Comparison of ENCODE assay signal across 8 mouse cellular contexts in genomic region chr8:70893656-70894384, GRCm38 (mm10). TPM values are rescaled to one million over a fixed set of nuclear protein-coding genes. Genes with fewer than 3 reads are reported as not detected.
DNase-seq lines count a peak whose midpoint lies in the region; ATAC-seq and TF ChIP-seq lines count a peak whose summit lies in the region.

No protein-coding gene starts in this region.

- H3K36me3 ChIP-seq in midbrain, embryonic 11.5 days (ENCODE audit: control insufficient read depth, insufficient read depth, low read length): peaks cover 17% of the 10 kb centered on the region
- H3K36me3 ChIP-seq in midbrain, embryonic 16.5 days (ENCODE audit: control insufficient read depth, insufficient read depth, low read length): peaks cover 25% of the 10 kb centered on the region
- H3K36me3 ChIP-seq in embryonic facial prominence, embryonic 14.5 days (ENCODE audit: control insufficient read depth, insufficient read depth, low read length): peaks cover 35% of the 10 kb centered on the region
- peaks cover 22% of the 10 kb centered on the region for H3K36me3 ChIP-seq in intestine, postnatal 0 days (ENCODE audit: control insufficient read depth, insufficient read depth)
- H3K36me3 ChIP-seq in liver, embryonic 12.5 days: peaks cover 35% of the 10 kb centered on the region

- peak; percentile 28 for ATAC-seq in midbrain, embryonic 11.5 days (ENCODE audit: low FRiP score)
- ATAC-seq in midbrain, embryonic 16.5 days: no peak
- ATAC-seq in embryonic facial prominence, embryonic 14.5 days (ENCODE audit: low read depth): peak; percentile 24; the same call in 1 of the 2 replicates
- no peak for ATAC-seq in intestine, postnatal 0 days
- ATAC-seq in liver, embryonic 12.5 days: peak; percentile 42; the same call in 1 of the 2 replicates
- no peak for ATAC-seq in activated CD4-positive, CD25-positive, alpha-beta regulatory T cell, adult 4 months

- no peak overlapping the region for H3K9ac ChIP-seq in midbrain, embryonic 11.5 days (ENCODE audit: low read length)
- no peak overlapping the region for H3K9ac ChIP-seq in midbrain, embryonic 16.5 days (ENCODE audit: low read depth, low read length)
- no peak overlapping the region for H3K9ac ChIP-seq in embryonic facial prominence, embryonic 14.5 days (ENCODE audit: low read depth, low read length)
- no peak overlapping the region for H3K9ac ChIP-seq in intestine, postnatal 0 days (ENCODE audit: low read depth, low read length)
- H3K9ac ChIP-seq in liver, embryonic 12.5 days: no peak overlapping the region

- DNase-seq in midbrain, embryonic 11.5 days (ENCODE audit: low spot score, missing footprints): peak; percentile 97
- DNase-seq in adrenal gland, postnatal 10 days: peak; percentile 84
- DNase-seq in embryonic facial prominence, embryonic 14.5 days (ENCODE audit: low spot score): peak; percentile 92

- no peak overlapping the region for H3K4me2 ChIP-seq in midbrain, embryonic 11.5 days
- no peak overlapping the region for H3K4me2 ChIP-seq in midbrain, embryonic 16.5 days (ENCODE audit: low read length)
- H3K4me2 ChIP-seq in embryonic facial prominence, embryonic 14.5 days (ENCODE audit: low read depth, low read length): no peak overlapping the region
- H3K4me2 ChIP-seq in intestine, postnatal 0 days (replicated peaks; ENCODE audit: low read depth): no peak overlapping the region
- H3K4me2 ChIP-seq in liver, embryonic 12.5 days: no peak overlapping the region

- no peak for TF ChIP-seq POLR2A in olfactory bulb, adult 2 months (IDR thresholded peaks at IDR 0.05; ENCODE audit: insufficient read depth, low read depth, low read length)

- H3K4me1 ChIP-seq in midbrain, embryonic 11.5 days (ENCODE audit: control insufficient read depth, insufficient read depth, low read length): peaks cover 13% of the 10 kb centered on the region
- H3K4me1 ChIP-seq in midbrain, embryonic 16.5 days (ENCODE audit: control insufficient read depth, insufficient read depth, low read length): peaks cover 11% of the 10 kb centered on the region
- H3K4me1 ChIP-seq in embryonic facial prominence, embryonic 14.5 days (ENCODE audit: control insufficient read depth, insufficient read depth, low read length): peaks cover 9% of the 10 kb centered on the region; the same call in 1 of the 2 replicates
- H3K4me1 ChIP-seq in intestine, postnatal 0 days (replicated peaks; ENCODE audit: control insufficient read depth, insufficient read depth, low read length): 0 out of 2 replicates have a peak, but pooled peaks cover 3% of the 10 kb centered on the region
- H3K4me1 ChIP-seq in liver, embryonic 12.5 days: peaks cover 48% of the 10 kb centered on the region
- H3K4me1 ChIP-seq in olfactory bulb, adult 2 months (ENCODE audit: control insufficient read depth, insufficient read depth, low read length): peaks cover 12% of the 10 kb centered on the region

- peaks cover 36% of the 10 kb centered on the region for H3K27me3 ChIP-seq in midbrain, embryonic 11.5 days (ENCODE audit: control insufficient read depth, insufficient read depth, low read length)
- H3K27me3 ChIP-seq in midbrain, embryonic 16.5 days (ENCODE audit: control insufficient read depth, insufficient read depth, low read depth, low read length): peaks cover 51% of the 10 kb centered on the region
- H3K27me3 ChIP-seq in embryonic facial prominence, embryonic 14.5 days (replicated peaks; ENCODE audit: control insufficient read depth, insufficient read depth, low read length): peaks cover 41% of the 10 kb centered on the region
- peaks cover 24% of the 10 kb centered on the region for H3K27me3 ChIP-seq in intestine, postnatal 0 days (replicated peaks; ENCODE audit: control insufficient read depth, insufficient read depth, low read length)
- H3K27me3 ChIP-seq in liver, embryonic 12.5 days (replicated peaks): peaks cover 55% of the 10 kb centered on the region

- no peak overlapping the region for H3K4me3 ChIP-seq in midbrain, embryonic 11.5 days (ENCODE audit: low read depth, low read length)
- no peak overlapping the region for H3K4me3 ChIP-seq in midbrain, embryonic 16.5 days (ENCODE audit: low read depth, low read length)
- no peak overlapping the region for H3K4me3 ChIP-seq in embryonic facial prominence, embryonic 14.5 days (ENCODE audit: low read depth, low read length)
- H3K4me3 ChIP-seq in intestine, postnatal 0 days (ENCODE audit: low read depth, low read length): no peak overlapping the region
- H3K4me3 ChIP-seq in liver, embryonic 12.5 days: no peak overlapping the region
- no peak overlapping the region for H3K4me3 ChIP-seq in olfactory bulb, adult 2 months (ENCODE audit: insufficient read depth, low read depth, low read length)

- TF ChIP-seq CTCF in intestine, postnatal 0 days (IDR thresholded peaks at IDR 0.05; ENCODE audit: low read depth): peak; percentile 82
- peak; percentile 39; the same call in 1 of the 2 replicates for TF ChIP-seq CTCF in olfactory bulb, adult 2 months (IDR thresholded peaks at IDR 0.05; ENCODE audit: insufficient read depth, low read depth, low read length)

- 27% methylated on average over 12 of the region's 12 CpGs for WGBS in midbrain, embryonic 11.5 days
- 29% methylated on average over 12 of the region's 12 CpGs for WGBS in midbrain, embryonic 16.5 days
- 30% methylated on average over 12 of the region's 12 CpGs for WGBS in embryonic facial prominence, embryonic 14.5 days
- 37% methylated on average over 12 of the region's 12 CpGs for WGBS in intestine, postnatal 0 days
- WGBS in liver, embryonic 12.5 days (ENCODE audit: insufficient replicate concordance): 22% methylated on average over 12 of the region's 12 CpGs
- 36% methylated on average over 12 of the region's 12 CpGs for WGBS in olfactory bulb, adult 2 months

- no peaks in the 10 kb centered on the region for H3K9me3 ChIP-seq in midbrain, embryonic 11.5 days (ENCODE audit: control insufficient read depth, low read length)
- no peaks in the 10 kb centered on the region for H3K9me3 ChIP-seq in midbrain, embryonic 16.5 days (replicated peaks; ENCODE audit: control insufficient read depth, low read length, poor library complexity, severe bottlenecking)
- no peaks in the 10 kb centered on the region for H3K9me3 ChIP-seq in embryonic facial prominence, embryonic 14.5 days (ENCODE audit: control insufficient read depth, low read length)
- H3K9me3 ChIP-seq in intestine, postnatal 0 days (ENCODE audit: control insufficient read depth): no peaks in the 10 kb centered on the region
- H3K9me3 ChIP-seq in liver, embryonic 12.5 days (replicated peaks): no peaks in the 10 kb centered on the region

- H3K27ac ChIP-seq in midbrain, embryonic 11.5 days (ENCODE audit: low read depth, low read length): no peak overlapping the region
- no peak overlapping the region for H3K27ac ChIP-seq in midbrain, embryonic 16.5 days (ENCODE audit: low read length)
- no peak overlapping the region for H3K27ac ChIP-seq in embryonic facial prominence, embryonic 14.5 days (replicated peaks; ENCODE audit: low read depth, low read length)
- H3K27ac ChIP-seq in intestine, postnatal 0 days (ENCODE audit: low read depth, low read length): no peak overlapping the region
- H3K27ac ChIP-seq in liver, embryonic 12.5 days: peak overlapping the region; percentile 74; the same call in 1 of the 2 replicates
- H3K27ac ChIP-seq in olfactory bulb, adult 2 months (ENCODE audit: insufficient read depth, low read depth, low read length): no peak overlapping the region

RNA-seq across cellular contexts. Expression of gene Slc5a5, which starts 1.3 kb away (rescaled TPM):
- 0.61 and 0.77 TPM in 2 replicates for polyA plus RNA-seq in midbrain, embryonic 11.5 days (2014; fragmentation: Nextera tagmentation; extraction: Ambion mirVana)
- polyA plus RNA-seq in midbrain, embryonic 16.5 days (2015; fragmentation: Nextera tagmentation; extraction: Ambion mirVana): 1.7 and 1.9 TPM in 2 replicates
- under 1 TPM; 0.27 to 0.42 TPM for total RNA-seq in adrenal gland, postnatal 10 days (2021)
- 0.42 and 0.58 TPM in 2 replicates for polyA plus RNA-seq in embryonic facial prominence, embryonic 14.5 days (2014; fragmentation: Nextera tagmentation; extraction: Ambion mirVana)
- polyA plus RNA-seq in intestine, postnatal 0 days (2015; fragmentation: Nextera tagmentation; extraction: Ambion mirVana): 0.20 and 0.52 TPM in 2 replicates
- polyA plus RNA-seq in liver, embryonic 12.5 days (2016; fragmentation: Nextera tagmentation; extraction: Ambion mirVana): 0.08 and 0.11 TPM in 2 replicates
- not detected in 2 replicates for polyA plus RNA-seq in olfactory bulb, adult 2 months (2012; ENCODE audit: insufficient read depth, insufficient read length, low replicate concordance, missing spikeins)
- not detected for polyA plus RNA-seq in activated CD4-positive, CD25-positive, alpha-beta regulatory T cell, adult 4 months (2017; shearing (Covaris generic))

RNA-seq across cellular contexts. Expression of gene Rpl18a, which starts 3.4 kb away (rescaled TPM):
- polyA plus RNA-seq in midbrain, embryonic 11.5 days (2014; fragmentation: Nextera tagmentation; extraction: Ambion mirVana): 2,833 and 3,086 TPM in 2 replicates
- 1,781 and 1,796 TPM in 2 replicates for polyA plus RNA-seq in midbrain, embryonic 16.5 days (2015; fragmentation: Nextera tagmentation; extraction: Ambion mirVana)
- total RNA-seq in adrenal gland, postnatal 10 days (2021): 1,000 to 10,000 TPM; 1,717 to 1,755 TPM
- 5,430 and 5,481 TPM in 2 replicates for polyA plus RNA-seq in embryonic facial prominence, embryonic 14.5 days (2014; fragmentation: Nextera tagmentation; extraction: Ambion mirVana)
- polyA plus RNA-seq in intestine, postnatal 0 days (2015; fragmentation: Nextera tagmentation; extraction: Ambion mirVana): 2,933 and 2,947 TPM in 2 replicates
- polyA plus RNA-seq in liver, embryonic 12.5 days (2016; fragmentation: Nextera tagmentation; extraction: Ambion mirVana): 3,066 and 3,170 TPM in 2 replicates
- 776 and 1,161 TPM in 2 replicates for polyA plus RNA-seq in olfactory bulb, adult 2 months (2012; ENCODE audit: insufficient read depth, insufficient read length, low replicate concordance, missing spikeins)
- over 10,000 TPM; 10,302 to 10,714 TPM for polyA plus RNA-seq in activated CD4-positive, CD25-positive, alpha-beta regulatory T cell, adult 4 months (2017; shearing (Covaris generic))

RNA-seq across cellular contexts. Expression of gene Map1s, which starts 11.9 kb away (rescaled TPM):
- 31.2 and 35.4 TPM in 2 replicates for polyA plus RNA-seq in midbrain, embryonic 11.5 days (2014; fragmentation: Nextera tagmentation; extraction: Ambion mirVana)
- 59.7 and 65.0 TPM in 2 replicates for polyA plus RNA-seq in midbrain, embryonic 16.5 days (2015; fragmentation: Nextera tagmentation; extraction: Ambion mirVana)
- 10 to 100 TPM; 26.7 to 30.2 TPM for total RNA-seq in adrenal gland, postnatal 10 days (2021)
- polyA plus RNA-seq in embryonic facial prominence, embryonic 14.5 days (2014; fragmentation: Nextera tagmentation; extraction: Ambion mirVana): 41.3 and 49.7 TPM in 2 replicates
- polyA plus RNA-seq in intestine, postnatal 0 days (2015; fragmentation: Nextera tagmentation; extraction: Ambion mirVana): 13.8 and 14.7 TPM in 2 replicates
- 28.4 and 30.9 TPM in 2 replicates for polyA plus RNA-seq in liver, embryonic 12.5 days (2016; fragmentation: Nextera tagmentation; extraction: Ambion mirVana)
- polyA plus RNA-seq in olfactory bulb, adult 2 months (2012; ENCODE audit: insufficient read depth, insufficient read length, low replicate concordance, missing spikeins): not detected in 2 replicates
- polyA plus RNA-seq in activated CD4-positive, CD25-positive, alpha-beta regulatory T cell, adult 4 months (2017; shearing (Covaris generic)): 10 to 100 TPM; 13.5 to 17.4 TPM

RNA-seq across cellular contexts. Expression of gene Ccdc124, which starts 20.1 kb away (rescaled TPM):
- polyA plus RNA-seq in midbrain, embryonic 11.5 days (2014; fragmentation: Nextera tagmentation; extraction: Ambion mirVana): 161 and 166 TPM in 2 replicates
- 167 and 182 TPM in 2 replicates for polyA plus RNA-seq in midbrain, embryonic 16.5 days (2015; fragmentation: Nextera tagmentation; extraction: Ambion mirVana)
- total RNA-seq in adrenal gland, postnatal 10 days (2021): 10 to 100 TPM; 42.0 to 42.6 TPM
- polyA plus RNA-seq in embryonic facial prominence, embryonic 14.5 days (2014; fragmentation: Nextera tagmentation; extraction: Ambion mirVana): 87.1 and 91.3 TPM in 2 replicates
- 61.7 and 64.3 TPM in 2 replicates for polyA plus RNA-seq in intestine, postnatal 0 days (2015; fragmentation: Nextera tagmentation; extraction: Ambion mirVana)
- polyA plus RNA-seq in liver, embryonic 12.5 days (2016; fragmentation: Nextera tagmentation; extraction: Ambion mirVana): 78.8 and 81.1 TPM in 2 replicates
- polyA plus RNA-seq in olfactory bulb, adult 2 months (2012; ENCODE audit: insufficient read depth, insufficient read length, low replicate concordance, missing spikeins): not detected in 2 replicates
- 100 to 1,000 TPM in 1 of 2 experiments, 10 to 100 TPM in 1; 75.7 to 106 TPM for polyA plus RNA-seq in activated CD4-positive, CD25-positive, alpha-beta regulatory T cell, adult 4 months (2017; shearing (Covaris generic))

RNA-seq across cellular contexts. Expression of gene Kcnn1, which starts 30.8 kb away (rescaled TPM):
- 10.9 and 12.4 TPM in 2 replicates for polyA plus RNA-seq in midbrain, embryonic 11.5 days (2014; fragmentation: Nextera tagmentation; extraction: Ambion mirVana)
- polyA plus RNA-seq in midbrain, embryonic 16.5 days (2015; fragmentation: Nextera tagmentation; extraction: Ambion mirVana): 15.4 and 16.1 TPM in 2 replicates
- total RNA-seq in adrenal gland, postnatal 10 days (2021): 1 to 10 TPM; 3.0 to 3.1 TPM
- polyA plus RNA-seq in embryonic facial prominence, embryonic 14.5 days (2014; fragmentation: Nextera tagmentation; extraction: Ambion mirVana): 2.9 and 3.4 TPM in 2 replicates
- 0.17 and 0.30 TPM in 2 replicates for polyA plus RNA-seq in intestine, postnatal 0 days (2015; fragmentation: Nextera tagmentation; extraction: Ambion mirVana)
- 0.55 and 0.72 TPM in 2 replicates for polyA plus RNA-seq in liver, embryonic 12.5 days (2016; fragmentation: Nextera tagmentation; extraction: Ambion mirVana)
- polyA plus RNA-seq in olfactory bulb, adult 2 months (2012; ENCODE audit: insufficient read depth, insufficient read length, low replicate concordance, missing spikeins): not detected in 2 replicates
- not detected for polyA plus RNA-seq in activated CD4-positive, CD25-positive, alpha-beta regulatory T cell, adult 4 months (2017; shearing (Covaris generic))

Comparison
In these comparisons a context has a peak if more than half of its experiments do, and no peak if none do; other contexts are left out.
1. ATAC-seq: peak in midbrain, embryonic 11.5 days (single experiment), embryonic facial prominence, embryonic 14.5 days (single experiment) and liver, embryonic 12.5 days (single experiment); none in midbrain, embryonic 16.5 days (single experiment), intestine, postnatal 0 days (single experiment) and activated CD4-positive, CD25-positive, alpha-beta regulatory T cell, adult 4 months (single experiment).
2. Peak in every context shown above with its lines, with median percentiles within 50 percentile points of each other: DNase-seq.